ENCODE assay signal across 25 mouse cellular contexts in genomic region chr19:11017251-11017650, GRCm38 (mm10). TPM values are rescaled to one million over a fixed set of nuclear protein-coding genes. Genes with fewer than 3 reads are reported as not detected.
DNase-seq lines count a peak whose midpoint lies in the region; ATAC-seq and TF ChIP-seq lines count a peak whose summit lies in the region.
"Had no signal": no experiment of that assay in that cellular context is flagged by ENCODE, and none has a peak within 500 bp of the region (broad histone marks: within the 10 kb centered on the region; RNA-seq: fewer than 3 reads in every experiment).

No protein-coding gene starts in this region.

- DNase-seq in gastrocnemius, adult 2 months = peak; percentile 46
- DNase-seq in gastrocnemius, adult 8-10 months (ENCODE audit: low spot score in 2 of 2) = no peak
- DNase-seq in NIH3T3 (ENCODE audit: low read depth) = peak; percentile 15
- DNase-seq in T-cell, adult 2 months (ENCODE audit: low spot score) = no peak
- DNase-seq: cerebellum, adult 9-10 months; liver, embryonic 13.5 days; right cerebral cortex, postnatal 4 days had no signal

- no peaks in the 10 kb centered on the region for H3K27me3 ChIP-seq in intestine, embryonic 15.5 days (replicated peaks)
- H3K27me3 ChIP-seq in stomach, embryonic 16.5 days (ENCODE audit: control insufficient read depth, insufficient read depth, low read length) = no peaks in the 10 kb centered on the region
- H3K27me3 ChIP-seq: embryonic facial prominence, embryonic 12.5 days; forebrain, embryonic 15.5 days; hindbrain, embryonic 12.5 days; liver, embryonic 13.5 days; lung, embryonic 15.5 days had no signal

- intact Hi-C loops in gastrocnemius, adult 2 months (cut with DNase I) = no loop called here

- H3K9ac ChIP-seq in intestine, embryonic 15.5 days = 0 out of 2 replicates have a peak overlapping the region, but pooled peaks have one; percentile 11
- H3K9ac ChIP-seq in stomach, embryonic 16.5 days (ENCODE audit: low read length) = no peak overlapping the region
- H3K9ac ChIP-seq: embryonic facial prominence, embryonic 12.5 days; forebrain, embryonic 15.5 days; hindbrain, embryonic 12.5 days; limb, embryonic 12.5 days; liver, embryonic 13.5 days; lung, embryonic 15.5 days had no signal

- H3K27ac ChIP-seq in gastrocnemius, adult 2 months = peak overlapping the region; percentile 67
- peak overlapping the region; percentile 82 for H3K27ac ChIP-seq in intestine, embryonic 15.5 days
- peak overlapping the region; percentile 27; the same call in 1 of the 2 replicates for H3K27ac ChIP-seq in stomach, embryonic 16.5 days (ENCODE audit: low read length)
- H3K27ac ChIP-seq: embryonic facial prominence, embryonic 12.5 days; forebrain, embryonic 15.5 days; heart, adult 2 months; hindbrain, embryonic 12.5 days; limb, embryonic 12.5 days; liver, embryonic 13.5 days; lung, embryonic 15.5 days; macrophage; midbrain, embryonic 10.5 days had no signal

- no peaks in the 10 kb centered on the region; the same call in 1 of the 2 replicates for H3K4me1 ChIP-seq in intestine, embryonic 15.5 days (replicated peaks)
- no peaks in the 10 kb centered on the region for H3K4me1 ChIP-seq in stomach, embryonic 16.5 days (ENCODE audit: control insufficient read depth, insufficient read depth, low read length)
- H3K4me1 ChIP-seq: embryonic facial prominence, embryonic 12.5 days; forebrain, embryonic 15.5 days; hindbrain, embryonic 12.5 days; limb, embryonic 12.5 days; liver, embryonic 13.5 days; lung, embryonic 15.5 days; midbrain, embryonic 10.5 days had no signal

- WGBS in intestine, embryonic 15.5 days = 68% methylated on average over 2 of the region's 2 CpGs
- 67% methylated on average over 2 of the region's 2 CpGs for WGBS in stomach, embryonic 16.5 days

- no peak overlapping the region for H3K4me3 ChIP-seq in gastrocnemius, adult 2 months
- peak overlapping the region; percentile 20 for H3K4me3 ChIP-seq in intestine, embryonic 15.5 days (replicated peaks)
- H3K4me3 ChIP-seq in stomach, embryonic 16.5 days (replicated peaks; ENCODE audit: low read length) = no peak overlapping the region
- H3K4me3 ChIP-seq: embryonic facial prominence, embryonic 12.5 days; forebrain, embryonic 15.5 days; heart, adult 2 months; hindbrain, embryonic 12.5 days; limb, embryonic 12.5 days; liver, embryonic 13.5 days; lung, embryonic 15.5 days; midbrain, embryonic 10.5 days had no signal

- no peaks in the 10 kb centered on the region for H3K9me3 ChIP-seq in intestine, embryonic 15.5 days
- H3K9me3 ChIP-seq in stomach, embryonic 16.5 days (replicated peaks; ENCODE audit: control insufficient read depth, low read length) = no peaks in the 10 kb centered on the region
- H3K9me3 ChIP-seq: embryonic facial prominence, embryonic 12.5 days; forebrain, embryonic 15.5 days; G1E; hindbrain, embryonic 12.5 days; limb, embryonic 12.5 days; liver, embryonic 13.5 days; lung, embryonic 15.5 days; midbrain, embryonic 10.5 days had no signal

- H3K36me3 ChIP-seq in intestine, embryonic 15.5 days = no peaks in the 10 kb centered on the region
- no peaks in the 10 kb centered on the region for H3K36me3 ChIP-seq in stomach, embryonic 16.5 days (ENCODE audit: control insufficient read depth, insufficient read depth, low read length)
- H3K36me3 ChIP-seq: embryonic facial prominence, embryonic 12.5 days; forebrain, embryonic 15.5 days; G1E; hindbrain, embryonic 12.5 days; limb, embryonic 12.5 days; liver, embryonic 13.5 days; lung, embryonic 15.5 days; midbrain, embryonic 10.5 days had no signal

- ATAC-seq in intestine, embryonic 15.5 days = no peak
- ATAC-seq in stomach, embryonic 16.5 days (ENCODE audit: insufficient read depth, low FRiP score) = no peak
- ATAC-seq in cerebellum, adult (ENCODE audit: insufficient number of reproducible peaks, low FRiP score, low TSS enrichment) = no peak
- ATAC-seq: forebrain, embryonic 15.5 days had no signal

- H3K4me2 ChIP-seq in intestine, embryonic 15.5 days (replicated peaks) = peak overlapping the region; percentile 45
- no peak overlapping the region for H3K4me2 ChIP-seq in stomach, embryonic 16.5 days (ENCODE audit: low read depth, low read length)
- H3K4me2 ChIP-seq: embryonic facial prominence, embryonic 12.5 days; forebrain, embryonic 15.5 days; hindbrain, embryonic 12.5 days; limb, embryonic 12.5 days; liver, embryonic 13.5 days; lung, embryonic 15.5 days had no signal

- no peak for TF ChIP-seq CTCF in gastrocnemius, adult 2 months (IDR thresholded peaks at IDR 0.05)

RNA-seq across cellular contexts. Expression of gene Ms4a18, which starts 0.6 kb away (rescaled TPM):
- not detected for total RNA-seq in gastrocnemius, adult 2 months (2021)
- not detected for total RNA-seq in gastrocnemius, adult 8-10 months (2022)
- polyA plus RNA-seq in intestine, embryonic 15.5 days (2015; fragmentation: Nextera tagmentation; extraction: Ambion mirVana) = 33.2 and 37.9 TPM in 2 replicates
- polyA plus RNA-seq in stomach, embryonic 16.5 days (2015; fragmentation: Nextera tagmentation; extraction: Ambion mirVana) = 3.7 and 4.2 TPM in 2 replicates
- total RNA-seq: adrenal gland, adult 18-20 months; common myeloid progenitor, adult 5-6 weeks; G1E; heart, adult 2 months; heart, postnatal 10 days; layer of hippocampus, postnatal 14 days; midbrain, postnatal 0 days had no signal
- polyA plus RNA-seq: embryonic facial prominence, embryonic 12.5 days; forebrain, embryonic 15.5 days; G1E; heart, adult 2 months; hindbrain, embryonic 12.5 days; kidney, embryonic 16.5 days; limb, embryonic 12.5 days; liver, embryonic 13.5 days; lung, embryonic 15.5 days; macrophage; midbrain, embryonic 10.5 days; midbrain, postnatal 0 days had no signal

RNA-seq across cellular contexts. Expression of gene Ms4a15, which starts 24.2 kb away (rescaled TPM):
- total RNA-seq in gastrocnemius, adult 2 months (2021) = not detected
- total RNA-seq in gastrocnemius, adult 8-10 months (2022) = not detected
- polyA plus RNA-seq in intestine, embryonic 15.5 days (2015; fragmentation: Nextera tagmentation; extraction: Ambion mirVana) = 0.21 and 0.28 TPM in 2 replicates
- polyA plus RNA-seq in stomach, embryonic 16.5 days (2015; fragmentation: Nextera tagmentation; extraction: Ambion mirVana) = not detected in 2 replicates
- total RNA-seq: adrenal gland, adult 18-20 months; common myeloid progenitor, adult 5-6 weeks; G1E; heart, adult 2 months; heart, postnatal 10 days; layer of hippocampus, postnatal 14 days; midbrain, postnatal 0 days had no signal
- polyA plus RNA-seq: embryonic facial prominence, embryonic 12.5 days; heart, adult 2 months; hindbrain, embryonic 12.5 days; kidney, embryonic 16.5 days; limb, embryonic 12.5 days; liver, embryonic 13.5 days; macrophage; midbrain, embryonic 10.5 days had no signal

RNA-seq across cellular contexts. Expression of gene Ms4a10, which starts 42.8 kb away (rescaled TPM):
- not detected for total RNA-seq in gastrocnemius, adult 2 months (2021)
- total RNA-seq in gastrocnemius, adult 8-10 months (2022) = not detected
- 37.4 and 51.1 TPM in 2 replicates for polyA plus RNA-seq in intestine, embryonic 15.5 days (2015; fragmentation: Nextera tagmentation; extraction: Ambion mirVana)
- polyA plus RNA-seq in stomach, embryonic 16.5 days (2015; fragmentation: Nextera tagmentation; extraction: Ambion mirVana) = 8.0 and 11.3 TPM in 2 replicates
- total RNA-seq: common myeloid progenitor, adult 5-6 weeks; G1E; heart, adult 2 months; heart, postnatal 10 days; layer of hippocampus, postnatal 14 days; midbrain, postnatal 0 days had no signal
- polyA plus RNA-seq: embryonic facial prominence, embryonic 12.5 days; forebrain, embryonic 15.5 days; heart, adult 2 months; hindbrain, embryonic 12.5 days; kidney, embryonic 16.5 days; limb, embryonic 12.5 days; liver, embryonic 13.5 days; lung, embryonic 15.5 days; macrophage; midbrain, embryonic 10.5 days; midbrain, postnatal 0 days had no signal

Comparison
In these comparisons a context has a peak if more than half of its experiments do, and no peak if none do; other contexts are left out.
1. DNase-seq: peak in gastrocnemius, adult 2 months (single experiment) and NIH3T3 (single experiment); none in gastrocnemius, adult 8-10 months (0 of 2) and T-cell, adult 2 months (single experiment).
2. H3K27ac ChIP-seq: peak in every context shown above with its lines; median percentile 82 in intestine, embryonic 15.5 days; 67 in gastrocnemius, adult 2 months; 27 in stomach, embryonic 16.5 days.